Mouse (Mus musculus): ENCODE measurements at regions not wholly inside any gene's neighbourhood (a gene's known extent, or its start where the extent isn't known, plus 50 kb on each side); places are given as distances from the start of the nearest gene placed in this dataset.

GRCm38 (mm10) chr1:167163486-167163885, 121.6 kb downstream of the Uck2 start:
- no peak for ATAC-seq (ENCODE audit: insufficient number of reproducible peaks, low FRiP score, low TSS enrichment)

- ATAC-seq (ENCODE audit: insufficient number of reproducible peaks, low FRiP score, low TSS enrichment): no peak
These were observed 122.6 kb downstream of the Uck2 start for GRCm38 (mm10) chr1:167162495-167162894.

GRCm38 (mm10) chr1:167159536-167159935, 125.6 kb downstream of the Uck2 start:
- peak; percentile 78; the same call in 1 of the 2 replicates for ATAC-seq (ENCODE audit: insufficient number of reproducible peaks, low FRiP score, low TSS enrichment)

- ATAC-seq (ENCODE audit: insufficient number of reproducible peaks, low FRiP score, low TSS enrichment): no peak
These were observed 132.7 kb downstream of the Uck2 start for GRCm38 (mm10) chr1:167152442-167152841.

GRCm38 (mm10) chr1:167144335-167144734, 140.8 kb downstream of the Uck2 start:
- ATAC-seq (ENCODE audit: insufficient number of reproducible peaks, low FRiP score, low TSS enrichment): no peak

- no peak for ATAC-seq (ENCODE audit: insufficient number of reproducible peaks, low FRiP score, low TSS enrichment)
These were observed 141.3 kb downstream of the Uck2 start for GRCm38 (mm10) chr1:167143797-167144196.

Measured in cerebellum, adult (tissue).